Mouse (Mus musculus) adrenal gland, adult 2 months (tissue): ENCODE data around the gene Zbtb22. TPM values are rescaled to one million over a fixed set of nuclear protein-coding genes. Genes with fewer than 3 reads are reported as not detected.
A peak's percentile ranks its signal among the peaks of the same experiment; 100 is the strongest.
"Not testable (repeated sequence)": the region's sequence is repeated elsewhere in the genome, so short reads cannot be mapped to it uniquely, and the experiment has no call there.

ENCODE experiments used
- DNase-seq: peaks from one replicate; pipeline ENCODE4 v3.0.0; 2021
- polyA plus RNA-seq: library from polyadenylated mRNA; depleted of rRNA; stranded (reverse); fragments of >200 nt; gene quantifications from 2 replicates; pipeline ENCODE4 v1.2.3, GENCODE M21; 2012
- total RNA-seq, 2 experiments: library from RNA; stranded (reverse); gene quantifications; 2 replicates each; pipeline ENCODE4 v1.2.3; 2021

The Zbtb22 gene
- total and polyA plus RNA-seq, 3 experiments: 26.1 to 57.1 (median 38.3) TPM

DNA sequence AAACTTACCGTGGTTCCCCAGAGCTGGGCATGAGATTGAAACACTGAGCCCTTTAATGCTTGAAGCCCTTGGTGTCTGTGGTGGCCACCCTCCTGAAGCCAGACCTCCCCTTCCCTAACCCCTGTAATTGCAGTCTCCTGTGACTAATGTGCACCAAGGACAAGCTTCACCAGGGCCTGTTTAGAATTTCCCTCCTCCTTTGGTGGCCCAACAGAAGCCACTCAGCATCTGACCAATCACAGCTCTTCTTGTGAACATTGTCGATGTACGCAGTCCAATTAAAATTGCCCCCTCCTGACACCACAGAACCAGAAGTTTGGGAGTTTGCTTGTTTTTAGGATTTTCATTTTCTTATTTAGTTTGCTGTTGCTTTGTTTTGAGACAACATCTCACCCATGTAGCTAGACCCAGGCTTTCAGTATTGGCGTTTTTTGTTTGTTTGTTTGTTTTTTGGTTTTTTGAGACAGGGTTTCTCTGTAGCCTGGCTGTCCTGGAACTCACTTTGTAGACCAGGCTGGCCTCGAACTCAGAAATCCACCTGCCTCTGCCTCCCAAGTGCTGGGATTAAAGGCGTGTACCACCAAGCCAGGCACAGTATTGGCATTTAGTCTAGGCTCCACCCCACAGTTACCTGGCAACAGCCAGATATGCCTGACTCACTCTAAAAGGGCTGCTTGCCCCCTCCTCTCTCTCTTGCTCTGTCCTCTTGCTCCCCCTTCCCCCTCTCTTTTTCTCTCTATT lies 11.6 kb upstream of the Zbtb22 start:
- peak; percentile 47 for DNase-seq

DNA sequence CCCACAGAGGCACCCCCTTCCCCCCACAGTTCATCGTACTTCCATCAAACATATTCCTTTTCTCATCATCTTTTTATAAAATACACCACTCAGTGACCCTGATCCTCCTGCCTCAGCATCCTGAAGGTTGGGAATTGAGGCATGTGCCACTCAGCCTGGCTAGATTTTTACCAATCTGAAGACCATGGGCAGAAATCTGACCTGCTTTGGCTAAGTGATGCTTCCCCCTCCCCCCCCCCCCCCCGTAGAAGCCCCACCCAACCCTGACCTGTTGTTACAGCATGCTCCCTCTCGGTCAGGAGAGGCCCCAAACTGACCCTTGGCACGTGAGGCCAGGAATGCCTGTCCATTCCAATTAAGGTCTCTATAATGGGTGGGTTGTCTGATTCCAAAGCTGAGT lies 10.9 kb upstream of the Zbtb22 start, which contains the start of gene Platr17:
Gene Platr17, plus strand, starts transcription at position 301 of the 400 bp plus-strand sequence.
- DNase-seq: not testable (repeated sequence)

DNA sequence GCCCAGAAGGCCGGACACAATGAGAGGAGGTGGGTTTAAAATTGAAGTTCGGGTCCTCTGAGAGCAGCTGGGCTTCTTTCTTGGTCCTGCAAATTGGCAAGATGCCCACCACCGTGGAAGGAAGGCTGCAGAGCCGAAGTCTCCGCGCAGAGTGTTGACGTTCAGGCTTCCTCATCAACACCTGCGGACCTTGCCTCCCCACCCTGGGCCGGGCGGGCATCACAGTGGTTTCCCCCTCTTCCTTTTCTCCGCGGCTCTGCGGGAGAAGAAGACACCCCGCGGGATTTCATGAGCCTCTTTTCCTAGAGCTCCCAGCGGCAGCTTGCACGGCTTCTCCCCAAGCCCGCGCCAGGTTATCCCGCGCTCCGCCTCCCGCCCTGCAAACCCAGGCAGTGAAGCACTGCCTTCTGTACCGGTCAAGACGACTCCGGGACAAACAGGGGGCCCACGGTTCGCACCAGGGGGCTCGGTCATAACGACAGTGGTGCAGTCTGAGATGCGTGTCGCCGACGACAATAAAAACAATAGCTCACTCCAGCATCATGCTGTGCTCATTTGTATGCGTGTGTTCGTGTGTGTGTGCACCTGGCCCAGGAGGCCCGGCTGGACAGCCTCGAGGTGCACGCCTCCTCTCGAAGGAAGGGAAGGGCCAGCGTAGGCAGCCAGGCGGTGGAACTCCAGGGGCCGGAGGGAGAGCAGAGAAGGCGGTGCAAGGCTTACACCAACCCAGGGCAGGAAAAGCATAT lies 7.2 kb upstream of the Zbtb22 start:
- DNase-seq: peak; percentile 56

DNA sequence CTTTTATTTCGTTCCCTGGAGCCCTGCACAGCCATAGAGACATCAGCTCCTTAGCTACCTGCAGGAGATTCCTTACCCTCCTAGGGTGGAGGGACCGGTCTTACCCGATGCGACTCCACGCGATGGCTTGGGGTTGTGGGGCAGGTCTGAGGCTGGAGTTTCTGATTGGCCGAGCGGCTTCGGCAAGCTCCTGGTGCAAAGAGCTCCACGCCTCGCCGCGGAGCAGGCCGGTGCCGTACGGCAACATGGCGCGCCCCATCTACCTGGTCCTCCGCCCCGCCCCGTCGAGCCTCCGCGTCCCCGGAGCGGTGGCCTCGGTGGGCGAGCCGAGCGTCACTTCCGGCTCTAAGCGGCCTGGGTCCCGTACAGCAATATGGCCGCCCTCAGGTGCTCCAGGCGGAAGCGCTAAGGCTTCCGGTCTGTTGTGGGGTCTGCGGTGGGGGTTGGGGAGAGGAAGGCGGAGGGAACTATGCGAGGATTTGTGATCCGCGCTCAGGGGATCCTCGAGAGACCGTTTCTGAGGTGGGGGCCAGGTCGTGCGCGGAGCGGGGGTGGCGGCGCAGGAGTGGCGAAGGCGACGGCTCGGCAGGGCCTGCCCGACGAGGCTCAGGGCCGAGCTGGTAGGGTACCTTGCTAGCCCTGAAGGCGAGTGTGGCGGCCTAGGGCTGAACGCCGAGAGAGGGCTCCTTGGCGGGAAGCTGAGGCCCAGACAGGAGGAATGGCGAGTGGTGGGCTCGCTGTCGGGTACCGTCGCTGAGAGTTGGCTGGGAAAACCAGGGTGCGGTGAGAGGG lies 6.4 kb upstream of the Zbtb22 start, which contains the start of gene Daxx:
Gene Daxx, plus strand, starts transcription at position 338 of the 792 bp plus-strand sequence.
- peak; percentile 100 for DNase-seq

DNA sequence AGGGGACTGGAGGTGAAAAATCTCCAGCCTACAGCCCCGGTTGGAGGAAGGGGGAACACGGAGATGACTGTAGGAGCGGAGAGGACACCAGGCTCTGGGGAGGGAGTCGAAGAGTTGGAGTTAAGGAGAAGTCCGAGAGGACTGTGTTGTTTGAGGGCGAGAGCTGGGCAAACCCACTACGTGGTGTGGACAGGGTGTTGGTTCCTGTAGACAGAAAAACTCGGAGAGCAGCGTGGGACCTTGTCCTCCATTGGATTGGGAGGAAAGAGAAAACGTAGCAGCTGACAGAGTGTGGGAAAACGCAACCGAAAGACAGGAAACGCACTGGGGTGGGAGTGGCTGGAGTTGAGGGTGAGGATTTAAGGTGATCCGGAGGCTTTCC lies 5.8 kb upstream of the Zbtb22 start:
- DNase-seq: peak; percentile 80

DNA sequence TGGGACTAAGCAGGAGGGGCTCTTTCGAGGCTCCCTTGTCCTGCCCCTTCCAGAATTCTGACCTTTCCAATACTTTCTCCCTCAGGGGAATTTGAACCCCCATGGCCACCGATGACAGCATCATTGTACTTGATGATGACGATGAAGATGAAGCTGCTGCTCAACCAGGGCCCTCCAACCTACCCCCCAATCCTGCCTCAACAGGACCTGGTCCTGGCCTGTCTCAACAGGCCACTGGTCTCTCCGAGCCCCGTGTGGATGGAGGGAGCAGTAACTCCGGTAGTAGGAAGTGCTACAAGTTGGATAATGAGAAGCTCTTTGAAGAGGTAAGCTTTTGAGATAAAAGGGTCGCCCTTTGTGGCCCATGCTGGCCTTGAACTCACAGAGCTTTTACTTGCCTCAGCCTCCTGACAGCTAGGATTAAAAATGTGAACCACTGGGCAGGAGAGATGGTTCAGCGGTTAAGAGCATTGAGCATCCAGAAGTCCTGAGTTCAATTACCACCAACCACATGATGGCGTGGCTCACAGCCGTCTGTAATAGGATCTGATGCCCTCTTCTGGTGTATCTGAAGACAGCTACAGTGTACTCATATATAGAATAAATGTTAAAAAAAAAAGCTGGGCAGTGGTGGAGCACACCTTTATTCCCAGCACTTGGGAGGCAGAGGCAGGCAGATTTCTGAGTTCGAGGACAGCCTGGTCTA lies 5.2 kb upstream of the Zbtb22 start:
- DNase-seq: no peak

DNA sequence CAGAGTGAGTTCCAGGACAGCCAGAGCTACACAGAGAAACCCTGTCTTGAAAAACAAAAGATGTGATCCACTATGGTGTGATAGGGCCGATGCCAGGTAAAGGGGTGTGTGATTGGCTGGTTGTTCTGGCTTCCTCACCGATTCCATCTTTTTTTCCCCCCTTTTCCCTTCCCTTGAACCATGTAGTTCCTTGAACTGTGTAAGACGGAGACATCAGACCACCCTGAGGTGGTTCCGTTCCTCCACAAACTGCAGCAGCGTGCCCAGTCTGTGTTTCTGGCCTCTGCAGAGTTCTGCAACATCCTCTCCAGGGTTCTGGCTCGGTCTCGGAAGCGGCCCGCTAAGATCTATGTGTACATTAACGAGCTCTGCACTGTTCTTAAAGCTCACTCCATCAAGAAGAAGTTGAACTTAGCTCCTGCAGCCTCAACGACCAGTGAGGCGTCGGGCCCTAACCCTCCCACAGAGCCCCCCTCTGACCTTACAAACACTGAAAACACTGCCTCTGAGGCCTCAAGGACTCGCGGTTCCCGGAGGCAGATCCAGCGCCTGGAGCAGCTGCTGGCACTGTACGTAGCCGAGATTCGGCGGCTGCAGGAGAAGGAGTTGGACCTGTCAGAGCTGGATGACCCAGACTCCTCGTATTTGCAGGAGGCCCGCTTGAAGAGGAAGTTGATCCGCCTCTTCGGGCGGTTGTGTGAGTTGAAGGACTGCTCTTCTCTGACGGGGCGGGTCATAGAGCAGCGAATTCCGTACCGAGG lies 4.5 kb upstream of the Zbtb22 start:
- no peak for DNase-seq

DNA sequence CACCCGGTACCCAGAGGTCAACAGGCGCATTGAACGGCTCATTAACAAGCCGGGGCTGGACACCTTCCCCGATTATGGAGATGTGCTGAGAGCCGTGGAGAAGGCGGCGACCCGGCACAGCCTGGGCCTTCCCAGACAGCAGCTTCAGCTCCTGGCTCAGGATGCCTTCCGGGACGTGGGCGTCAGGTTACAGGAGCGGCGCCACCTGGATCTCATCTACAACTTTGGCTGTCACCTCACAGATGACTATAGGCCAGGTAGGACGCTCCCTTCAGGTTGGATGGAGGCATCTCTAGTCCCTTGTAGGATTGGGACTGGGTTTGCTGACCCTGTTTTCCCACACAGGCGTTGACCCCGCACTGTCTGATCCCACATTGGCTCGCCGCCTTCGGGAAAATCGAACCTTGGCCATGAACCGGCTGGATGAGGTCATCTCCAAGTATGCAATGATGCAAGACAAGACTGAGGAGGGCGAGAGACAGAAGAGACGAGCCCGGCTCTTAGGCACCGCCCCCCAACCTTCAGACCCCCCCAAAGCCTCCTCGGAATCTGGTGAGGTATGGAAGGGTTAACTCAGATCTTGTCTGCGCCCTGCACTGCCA lies 3.8 kb upstream of the Zbtb22 start:
- peak; percentile 16 for DNase-seq

DNA sequence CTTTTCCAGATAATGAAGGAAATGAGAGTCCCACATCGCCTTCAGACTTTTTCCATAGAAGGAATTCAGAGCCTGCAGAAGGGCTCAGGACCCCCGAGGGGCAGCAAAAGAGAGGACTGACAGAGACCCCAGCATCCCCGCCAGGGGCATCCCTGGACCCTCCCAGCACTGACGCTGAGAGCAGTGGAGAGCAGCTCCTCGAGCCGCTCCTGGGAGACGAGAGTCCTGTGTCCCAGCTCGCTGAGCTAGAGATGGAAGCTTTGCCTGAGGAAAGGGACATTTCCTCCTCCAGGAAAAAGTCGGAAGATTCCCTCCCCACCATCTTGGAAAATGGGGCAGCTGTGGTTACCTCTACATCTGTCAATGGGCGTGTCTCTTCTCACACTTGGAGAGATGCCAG lies 2.4 kb upstream of the Zbtb22 start:
- DNase-seq: no peak

DNA sequence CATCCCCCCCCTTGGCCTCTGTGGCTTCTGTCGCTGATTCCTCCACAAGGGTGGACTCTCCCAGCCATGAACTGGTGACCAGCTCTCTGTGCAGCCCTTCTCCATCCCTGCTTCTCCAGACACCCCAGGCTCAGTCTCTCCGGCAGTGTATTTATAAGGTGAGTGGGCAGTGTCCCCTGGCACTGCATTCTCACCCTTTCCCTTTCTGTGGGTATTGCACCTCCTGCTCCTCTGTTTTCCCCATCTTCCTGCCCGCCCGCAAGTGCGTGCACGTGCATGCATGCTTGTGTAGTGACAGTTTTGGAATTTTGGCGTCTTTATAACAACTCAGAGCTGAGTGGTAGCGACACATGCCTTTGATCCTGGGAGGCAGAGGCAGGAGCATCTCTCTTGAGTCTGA lies 1.8 kb upstream of the Zbtb22 start:
- no peak for DNase-seq

DNA sequence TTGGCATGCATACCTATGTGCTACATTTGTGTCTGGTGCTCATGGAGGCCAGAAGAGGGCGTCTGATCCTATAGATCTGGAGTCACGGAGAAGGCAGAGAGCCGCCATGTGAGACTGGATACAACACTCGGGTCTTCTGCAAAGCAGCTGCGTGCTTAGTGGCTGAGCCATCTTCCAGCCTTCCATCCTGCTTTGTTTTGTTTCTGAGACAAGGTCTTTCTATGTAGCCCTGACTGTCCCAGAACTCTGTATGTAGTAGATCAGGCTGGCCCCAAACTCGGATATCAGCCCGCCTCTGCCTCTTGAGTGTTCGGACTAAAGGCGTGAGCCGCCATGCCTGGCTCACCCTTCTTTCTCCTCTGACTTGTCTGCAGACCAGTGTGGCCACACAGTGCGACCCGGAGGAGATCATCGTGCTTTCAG lies 724 bp upstream of the Zbtb22 start:
- no peak for DNase-seq

DNA sequence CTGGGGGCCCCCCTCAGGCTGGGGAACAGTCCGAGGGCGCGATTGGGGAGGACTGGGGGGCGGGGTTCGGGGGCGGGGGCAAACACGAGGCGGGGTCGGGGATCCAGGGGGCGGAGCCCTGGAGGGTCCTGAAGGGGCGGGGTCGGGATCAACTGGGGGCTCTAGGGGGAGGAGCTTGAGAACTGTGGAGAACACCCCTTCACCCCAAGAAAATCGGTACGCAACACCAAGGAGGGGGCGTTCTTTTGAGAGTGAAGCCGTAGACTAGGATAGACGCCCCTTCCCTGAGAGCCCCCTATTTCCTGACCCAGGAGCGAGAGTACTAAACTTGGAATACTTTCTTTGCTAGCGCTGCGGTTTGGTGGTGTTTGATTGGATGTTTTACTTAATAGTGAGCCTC lies 590 bp downstream of the Zbtb22 start:
- DNase-seq: no peak

DNA sequence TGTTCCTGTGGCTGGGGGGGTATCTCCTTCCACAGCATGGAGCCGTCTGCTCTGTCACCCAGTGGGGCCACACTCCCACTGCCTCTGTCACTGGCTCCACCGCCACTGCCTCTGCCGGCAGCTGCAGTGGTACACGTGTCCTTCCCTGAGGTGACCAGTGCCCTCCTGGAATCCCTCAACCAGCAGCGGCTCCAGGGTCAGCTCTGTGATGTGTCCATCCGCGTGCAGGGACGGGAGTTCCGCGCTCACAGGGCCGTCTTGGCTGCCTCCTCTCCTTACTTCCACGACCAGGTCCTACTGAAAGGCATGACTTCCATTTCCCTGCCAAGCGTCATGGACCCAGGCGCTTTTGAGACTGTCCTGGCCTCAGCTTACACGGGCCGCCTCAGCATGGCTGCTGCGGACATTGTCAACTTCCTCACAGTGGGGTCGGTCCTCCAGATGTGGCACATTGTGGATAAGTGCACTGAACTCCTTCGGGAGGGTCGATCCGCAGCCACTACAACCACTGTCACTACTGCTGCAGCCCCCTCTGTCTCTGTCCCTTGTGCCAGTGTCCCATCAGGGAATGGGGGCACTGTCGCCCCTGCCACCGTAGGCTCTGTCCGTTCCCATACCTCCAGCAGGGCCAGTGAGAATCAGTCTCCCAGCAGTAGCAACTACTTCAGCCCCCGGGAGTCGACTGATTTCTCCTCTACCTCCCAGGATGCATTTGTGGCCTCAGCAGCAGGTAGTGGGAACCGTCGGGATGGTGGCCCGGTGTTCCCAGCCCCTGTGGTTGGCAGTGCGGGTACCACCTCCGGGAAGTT lies 1.3 kb downstream of the Zbtb22 start:
- DNase-seq: peak; percentile 28

DNA sequence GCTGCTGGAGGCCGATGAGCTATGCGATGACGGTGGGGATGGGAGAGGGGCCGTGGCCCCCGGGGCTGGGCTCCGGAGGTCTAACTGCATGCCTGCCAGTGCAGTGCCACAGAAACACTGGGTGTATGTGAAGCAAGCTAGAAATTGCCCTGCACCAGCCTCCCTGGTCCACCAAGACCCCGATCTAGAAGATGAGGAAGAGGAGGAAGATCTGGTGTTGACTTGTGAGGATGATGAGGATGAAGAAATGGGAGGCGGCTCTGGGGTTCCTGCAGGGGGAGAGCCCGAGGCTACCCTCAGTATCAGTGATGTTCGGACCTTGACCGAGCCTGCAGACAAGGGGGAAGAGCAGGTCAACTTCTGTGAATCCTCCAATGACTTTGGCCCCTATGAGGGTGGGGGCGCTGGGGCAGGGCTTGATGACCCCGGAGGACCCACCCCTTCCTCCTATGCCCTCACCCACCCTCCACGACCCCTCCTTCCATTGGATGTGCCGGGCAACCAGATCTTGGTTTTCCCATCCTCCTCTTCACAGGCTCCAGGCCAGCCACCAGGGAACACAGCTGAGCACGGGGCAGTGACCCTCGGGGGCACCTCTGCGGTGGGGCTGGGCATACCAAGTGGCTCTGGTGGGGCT lies 2.1 kb downstream of the Zbtb22 start:
- peak; percentile 26 for DNase-seq

DNA sequence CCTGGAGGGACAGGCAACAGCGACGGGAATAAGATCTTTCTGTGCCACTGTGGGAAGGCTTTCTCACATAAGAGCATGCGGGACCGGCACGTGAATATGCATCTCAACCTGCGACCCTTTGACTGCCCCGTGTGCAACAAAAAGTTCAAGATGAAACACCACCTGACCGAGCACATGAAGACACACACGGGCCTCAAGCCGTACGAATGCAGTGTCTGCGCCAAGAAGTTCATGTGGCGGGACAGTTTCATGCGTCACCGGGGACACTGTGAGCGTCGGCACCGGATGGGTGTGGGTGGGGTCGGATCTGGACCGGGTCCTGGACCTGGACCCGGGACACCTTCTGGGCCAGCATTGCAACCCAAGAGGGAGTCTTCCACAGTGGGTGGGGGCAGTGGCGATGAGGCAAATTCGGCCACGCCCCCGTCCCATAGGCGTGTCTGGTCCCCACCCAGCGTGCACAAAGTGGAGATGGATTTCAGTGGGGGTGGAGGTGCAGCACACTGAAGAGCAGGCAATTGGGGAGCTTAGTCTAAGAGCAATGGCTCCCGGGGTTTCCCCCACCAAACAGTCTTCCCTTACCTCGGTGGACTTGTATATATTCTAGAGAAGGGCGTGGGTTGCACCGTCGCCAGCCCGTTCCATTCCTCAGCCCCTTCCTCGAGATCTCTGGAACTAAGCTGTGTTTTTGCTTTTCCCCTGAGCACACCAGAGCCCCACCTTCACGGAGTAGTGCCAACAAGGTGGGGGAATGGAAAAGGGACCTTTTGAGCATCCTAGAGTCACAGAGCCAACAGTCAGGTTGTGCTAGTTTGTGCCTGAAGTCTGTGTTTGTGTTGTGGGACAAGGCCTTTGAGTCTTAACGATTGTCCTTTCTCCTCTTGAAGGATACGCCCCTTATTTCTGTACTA lies 2.8 kb downstream of the Zbtb22 start:
- peak; percentile 39 for DNase-seq

DNA sequence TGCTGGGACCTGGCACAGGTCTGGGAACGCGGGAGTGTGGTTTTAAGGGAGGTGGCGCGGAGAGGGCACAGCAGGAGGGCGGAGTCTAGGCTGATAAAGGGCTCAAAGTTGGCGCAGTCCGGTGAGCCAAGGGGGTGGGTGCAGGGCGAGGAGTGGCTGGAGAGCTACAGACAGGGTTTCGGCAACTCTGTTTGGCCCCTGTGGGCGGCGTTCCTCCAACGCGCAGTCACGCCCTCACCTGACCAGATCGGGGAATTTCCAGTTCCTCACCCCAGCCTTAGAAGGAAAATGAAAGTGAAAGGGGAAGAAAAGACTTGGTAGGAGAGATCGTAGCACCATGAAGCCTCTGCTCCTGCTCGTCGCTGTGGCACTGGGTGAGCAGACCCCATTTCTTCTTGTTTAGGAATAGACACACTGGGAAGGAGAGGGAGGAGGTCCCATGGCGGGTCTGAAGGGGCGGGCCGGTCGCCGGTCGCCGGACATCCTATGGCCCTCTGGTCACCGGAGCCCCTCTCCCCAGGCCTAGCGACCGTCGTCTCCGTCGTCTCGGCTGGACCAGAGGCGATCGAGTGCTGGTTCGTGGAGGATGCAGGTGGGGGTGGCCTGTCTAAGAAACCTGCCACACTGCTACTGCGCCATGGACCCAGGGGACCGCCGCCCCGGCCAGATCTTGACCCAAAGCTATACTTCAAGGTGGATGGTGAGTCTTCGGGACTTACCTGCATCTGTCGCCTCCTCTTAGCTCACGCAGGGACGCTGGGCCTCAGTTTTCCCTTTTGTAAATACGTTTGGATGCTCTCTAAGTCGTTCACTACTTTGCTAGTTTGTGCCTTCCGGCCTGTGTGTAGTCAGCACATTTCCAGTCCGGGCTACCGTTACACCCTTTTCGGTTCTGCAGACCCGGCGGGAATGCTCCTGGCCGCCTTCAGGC lies 3.9 kb downstream of the Zbtb22 start:
- DNase-seq: peak; percentile 93
